Mouse (Mus musculus) frontal cortex, postnatal 36 days (tissue): ENCODE data around the gene Dusp28.

Experiments used
- DNase-seq, 2 experiments: peaks; one replicate each; pipeline ENCODE4 v3.0.0; 2022; ENCODE audit warnings: low spot score in 2 of 2

The Dusp28 gene

DNA sequence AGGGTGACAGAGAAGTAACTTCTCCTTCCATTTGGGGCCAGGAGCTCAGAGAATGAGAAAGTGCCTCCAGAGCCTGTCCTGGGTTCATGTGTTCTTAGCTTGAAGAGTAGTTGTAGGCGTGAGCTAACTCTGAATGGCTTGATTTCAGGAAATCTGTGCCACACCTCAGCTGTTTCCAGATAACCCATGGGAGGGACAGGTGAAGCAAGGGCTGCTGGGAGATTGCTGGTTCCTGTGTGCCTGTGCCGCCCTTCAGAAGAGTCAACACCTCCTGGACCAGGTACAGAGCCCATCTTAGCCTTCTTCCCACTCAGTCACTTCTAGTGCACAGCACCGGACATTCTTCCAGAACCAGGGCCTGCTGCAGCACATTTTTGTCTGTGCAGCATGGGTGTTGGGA lies 31.0 kb downstream of the Dusp28 start:
- DNase-seq, result no peak

DNA sequence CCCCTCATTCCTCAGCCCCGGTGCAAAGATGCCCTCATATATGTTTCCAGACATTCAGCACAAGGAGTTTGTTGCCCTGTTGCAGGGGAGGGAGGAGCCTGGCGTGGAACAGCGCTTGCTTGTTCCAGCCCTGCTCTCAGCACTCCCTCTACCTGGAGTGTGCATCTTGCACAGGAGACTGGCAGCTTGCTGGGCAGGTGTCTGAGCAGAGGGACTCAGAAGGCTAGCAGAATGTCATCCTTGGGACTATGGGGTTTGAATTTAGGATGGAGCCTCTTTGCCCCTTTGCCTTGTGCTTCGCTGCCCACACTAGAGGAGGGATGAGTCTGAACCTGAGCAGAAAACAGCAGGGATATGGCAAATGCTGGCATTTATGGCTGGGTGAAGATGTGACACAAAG lies 33.0 kb downstream of the Dusp28 start:
- no peak for DNase-seq

DNA sequence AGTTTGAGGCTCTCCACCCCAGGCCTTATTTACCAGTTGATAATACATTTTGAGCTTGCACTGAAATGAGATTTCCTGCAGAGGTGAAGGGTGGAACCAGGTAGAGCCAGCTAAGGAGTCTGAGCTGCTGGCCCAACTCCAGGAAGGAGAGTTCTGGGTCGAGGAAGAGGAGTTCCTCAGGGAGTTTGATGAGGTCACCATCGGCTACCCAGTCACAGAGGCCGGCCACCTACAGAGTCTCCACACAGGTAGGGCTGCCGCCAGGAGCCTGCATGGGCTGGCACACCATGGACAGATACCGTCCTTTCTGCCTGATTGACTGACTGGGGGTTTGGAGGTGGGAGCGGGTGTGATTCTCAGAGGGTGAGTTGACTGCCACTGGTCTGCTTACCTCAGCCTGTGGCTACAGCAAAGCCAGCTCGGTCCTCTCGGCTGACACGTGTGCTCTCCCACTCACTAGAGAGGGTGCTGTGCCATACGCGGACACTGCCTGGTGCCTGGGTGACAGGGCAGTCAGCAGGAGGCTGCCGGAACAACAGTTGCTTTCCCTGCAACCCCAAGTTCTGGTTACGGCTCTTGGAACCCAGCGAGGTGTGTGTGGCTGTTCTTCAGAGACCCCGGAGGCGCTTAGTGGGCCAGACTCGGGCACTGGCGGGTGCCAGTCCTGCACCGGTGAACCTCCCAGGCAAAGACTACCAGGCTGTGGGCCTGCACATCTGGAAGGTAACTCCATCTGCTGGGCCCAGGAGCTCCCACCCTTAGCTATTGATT lies 36.6 kb downstream of the Dusp28 start:
- no peak for DNase-seq

DNA sequence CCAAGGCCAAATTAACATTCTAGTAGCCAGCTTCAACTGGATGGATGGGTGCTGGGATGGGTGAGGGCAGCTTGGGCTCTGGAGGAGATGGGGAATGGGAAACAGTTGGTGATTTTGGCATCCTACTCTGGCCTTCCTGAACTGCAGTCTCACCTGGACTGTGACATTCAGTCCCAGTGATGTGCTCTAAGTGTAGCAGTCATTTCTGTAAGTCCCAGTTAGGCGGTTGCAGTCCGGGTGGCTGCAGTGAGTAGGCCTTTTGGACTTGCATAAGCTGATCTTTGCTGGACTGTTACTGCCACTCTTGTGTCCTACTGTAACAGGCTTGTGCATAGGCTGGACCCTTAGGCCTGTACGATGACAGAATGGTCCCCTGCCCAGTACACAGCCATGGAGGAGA lies 41.2 kb downstream of the Dusp28 start:
- DNase-seq, result no peak

DNA sequence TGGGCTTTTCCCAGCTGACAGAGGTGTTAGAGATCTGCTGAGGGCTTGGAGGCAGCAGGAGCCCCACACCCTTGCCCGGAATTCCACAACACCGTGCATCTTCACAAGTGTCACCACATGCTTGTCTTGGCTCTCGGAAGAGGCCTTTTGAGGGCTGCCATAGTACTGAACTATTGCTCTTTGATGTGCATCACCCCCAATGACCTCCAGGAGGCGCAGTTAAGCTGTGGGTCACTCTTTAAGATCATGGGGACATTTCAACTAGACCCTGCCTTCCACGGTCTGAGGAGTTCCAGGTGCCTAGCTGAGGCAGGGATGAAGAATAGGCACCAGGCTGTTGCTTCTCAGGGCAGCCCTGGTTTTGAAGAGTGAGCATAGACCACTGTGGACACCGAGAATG lies 42.6 kb downstream of the Dusp28 start:
- no peak for DNase-seq

DNA sequence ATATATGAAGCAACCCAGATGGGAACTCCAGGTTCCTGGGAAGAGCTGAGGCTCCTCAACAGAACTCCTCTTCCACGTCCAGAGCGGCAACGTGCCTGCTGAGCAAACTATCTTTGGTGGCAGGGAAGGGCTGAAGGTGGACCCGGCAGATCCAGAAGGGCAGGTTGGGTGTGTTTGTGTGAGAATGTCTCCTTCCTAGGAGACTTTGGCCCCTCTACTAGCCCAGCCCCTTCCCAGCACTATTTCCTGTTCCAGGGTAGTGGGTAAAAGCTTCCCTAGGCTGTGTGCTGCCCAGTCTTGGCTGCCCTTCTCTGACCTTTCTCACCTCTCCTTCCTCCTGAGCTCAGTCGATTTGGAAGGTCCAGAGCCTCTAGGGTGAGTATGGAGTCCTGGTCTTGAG lies 43.8 kb downstream of the Dusp28 start, which contains the start of gene Gpr35:
Gpr35 (plus strand) TSS at position 259 of the 400 bp plus-strand sequence.
- DNase-seq, result no peak

DNA sequence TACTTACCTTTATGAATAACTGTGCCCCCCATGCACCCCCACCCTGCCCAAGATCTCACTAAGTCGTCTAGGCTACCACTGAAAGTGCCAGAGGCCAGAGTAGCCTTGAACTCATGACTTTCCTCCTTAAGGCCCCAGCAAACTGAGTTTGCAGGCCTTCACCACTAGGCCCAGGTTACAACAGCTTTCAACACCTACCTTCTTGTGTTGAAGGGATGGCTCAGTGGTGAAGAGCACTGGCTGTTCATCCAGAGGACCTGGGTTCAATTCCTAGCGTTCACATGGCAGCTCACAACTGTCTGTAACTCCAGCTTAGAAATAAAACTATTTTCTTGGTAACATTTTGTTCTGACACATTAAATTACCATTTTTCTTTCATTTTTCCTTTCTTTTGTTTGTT lies 46.9 kb downstream of the Dusp28 start:
- DNase-seq, result no peak

DNA sequence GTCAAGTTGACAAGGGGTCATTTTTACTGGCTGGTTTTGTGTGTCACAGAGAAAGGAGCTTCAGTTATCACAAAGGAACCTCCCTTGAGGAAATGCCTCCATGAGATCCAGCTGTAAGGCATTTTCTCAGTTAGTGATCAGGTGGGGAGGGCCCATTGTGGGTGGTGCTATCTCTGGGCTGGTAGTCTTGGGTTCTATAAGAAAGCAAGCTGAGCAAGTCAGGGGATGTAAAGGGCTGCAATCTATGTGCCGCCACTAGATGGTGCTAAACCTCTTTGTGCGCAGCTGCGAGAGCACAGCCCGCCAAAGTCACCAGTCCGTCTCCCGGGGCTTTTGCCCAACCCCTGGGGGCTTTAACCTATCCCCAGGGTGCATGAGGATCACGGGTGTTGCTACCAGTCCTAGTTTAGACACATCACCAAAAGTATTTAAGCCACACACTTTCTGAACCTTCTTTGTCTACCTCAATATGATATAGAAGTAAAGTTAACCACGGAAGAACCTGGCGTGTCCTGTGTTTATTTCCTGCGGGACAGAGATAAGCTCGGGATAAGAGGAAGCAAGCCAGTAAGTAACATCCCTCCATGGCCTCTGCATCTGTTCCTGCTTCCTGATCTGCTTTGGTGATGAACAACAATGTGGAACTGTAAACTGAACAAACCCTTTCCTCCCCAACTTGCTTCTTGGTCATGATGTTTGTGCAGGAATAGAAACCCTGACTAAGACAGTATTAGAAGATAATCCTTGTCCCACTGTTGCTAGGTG lies 50.0 kb downstream of the Dusp28 start:
- DNase-seq, result peak; percentile 72 to 86
